Mouse (Mus musculus): Measurements from ENCODE around the gene Vmn1r220.

GRCm38 (mm10) chr13:23133099-23133498 lies 54.7 kb downstream of the Vmn1r220 start, which contains the start of gene Vmn1r218:
- TF ChIP-seq POLR2A (IDR thresholded peaks at IDR 0.05; ENCODE audit: insufficient read length, low read depth) (no peak), USF1 (IDR thresholded peaks at IDR 0.05; ENCODE audit: low read depth) (no peak)

All from myocyte (in vitro differentiated cells).